Mouse (Mus musculus) E14TG2a.4 (cell line): ENCODE measurements at regions not wholly inside any gene's neighbourhood (a gene's known extent, or its start where the extent isn't known, plus 50 kb on each side); places are given as distances from the start of the nearest gene placed in this dataset.
A peak's percentile ranks its signal among the peaks of the same experiment; 100 is the strongest.

Source experiments
- H3K27me3 ChIP-seq: 2 replicates; pipeline ENCODE4 v1.6.1; 2014; ENCODE audit warnings: low read length, control low read depth; ENCODE audit not compliant: insufficient read depth
- H3K36me3 ChIP-seq: 2 replicates; pipeline ENCODE4 v1.6.1; 2014; ENCODE audit warnings: low read length, control low read depth; ENCODE audit not compliant: insufficient read depth
- H3K4me1 ChIP-seq: replicated peaks from 2 replicates; pipeline ENCODE4 v1.6.1; 2014; ENCODE audit warnings: low read depth, low read length, control low read depth
- H3K4me3 ChIP-seq: replicated peaks from 2 replicates; pipeline ENCODE4 v1.5.1; 2014; ENCODE audit warnings: mild to moderate bottlenecking, low read length
- H3K9me3 ChIP-seq: 2 replicates; pipeline ENCODE4 v1.6.1; 2014; ENCODE audit warnings: low read length, control low read depth
- CTCF ChIP-seq: conservative IDR thresholded peaks from 2 replicates; pipeline ENCODE4 v1.5.1; 2014; ENCODE audit warnings: low read length
- NANOG ChIP-seq: IDR thresholded peaks from 2 replicates; pipeline ENCODE4 v1.6.1; 2014; ENCODE audit warnings: borderline replicate concordance, low read length, mixed read lengths
- POU5F1 ChIP-seq: IDR thresholded peaks from 2 replicates; pipeline ENCODE4 v1.6.1; 2014; ENCODE audit warnings: low read length, borderline replicate concordance

DNA sequence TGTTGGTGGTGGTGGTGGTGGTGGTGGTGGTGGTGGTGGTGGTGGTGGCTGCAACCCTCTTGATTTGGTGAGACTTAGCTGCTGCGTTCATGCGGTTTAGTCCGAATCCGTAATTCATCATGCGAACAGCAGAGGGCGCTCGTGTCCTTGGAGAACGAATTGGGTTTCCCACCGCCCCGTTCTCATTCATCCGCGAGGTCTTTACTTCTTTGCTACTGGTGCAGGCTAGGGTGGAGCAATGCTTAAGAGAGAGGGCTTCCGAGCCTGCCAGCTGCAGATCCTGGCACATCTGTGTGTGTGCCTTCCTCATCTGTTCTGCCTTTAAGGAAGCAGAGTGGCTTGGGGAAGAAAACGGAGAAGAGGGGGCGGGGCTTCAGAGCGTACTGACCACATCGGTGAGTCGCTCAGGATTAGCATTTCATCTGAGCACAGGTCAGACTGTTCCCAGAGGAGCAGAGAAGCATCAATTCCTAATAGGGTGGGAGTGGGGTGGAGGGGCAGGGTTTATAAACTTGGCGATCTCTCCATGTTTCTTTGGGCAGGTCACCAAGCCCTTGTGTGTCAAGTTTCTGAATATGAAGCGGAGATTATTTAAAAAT, 111.7 kb upstream of the 1700012A03Rik start:
- H3K36me3 ChIP-seq: no peaks in the 10 kb centered on the region

DNA sequence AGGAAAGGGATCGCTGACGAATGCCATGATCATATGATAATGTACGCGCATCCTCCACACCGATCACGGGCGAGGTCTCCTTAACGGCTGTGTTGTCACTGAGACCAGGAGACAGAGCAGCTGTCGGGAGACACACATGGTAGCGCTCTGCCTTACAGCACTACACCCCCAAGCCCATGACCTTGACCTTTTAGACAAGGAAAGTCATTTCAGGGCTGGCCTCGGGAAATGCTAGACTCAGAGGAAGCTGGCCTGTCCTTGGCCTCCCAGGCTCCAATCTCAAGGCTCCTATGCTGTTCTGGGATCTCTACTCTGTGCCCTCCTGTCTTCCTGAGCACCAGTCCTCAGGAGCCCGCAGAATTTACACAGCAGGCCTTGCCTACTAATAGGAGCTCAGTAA, 112.9 kb upstream of the 1700012A03Rik start:
- TF ChIP-seq NANOG: no peak
- no peak for TF ChIP-seq CTCF
- no peak for TF ChIP-seq POU5F1
- Histone ChIP-seq H3K4me1 (peaks cover 57% of the 10 kb centered on the region), H3K4me3 (no peak overlapping the region), H3K36me3 (no peaks in the 10 kb centered on the region), H3K27me3 (peaks cover 9% of the 10 kb centered on the region), H3K9me3 (peaks cover 8% of the 10 kb centered on the region; the same call in 1 of the 2 replicates)

More for the DNA sequence above, 111.7 kb upstream of the 1700012A03Rik start:
- Histone ChIP-seq H3K4me1 (peaks cover 60% of the 10 kb centered on the region), H3K9me3 (peaks cover 8% of the 10 kb centered on the region; the same call in 1 of the 2 replicates), H3K4me3 (peak overlapping the region; percentile 43; the same call in 1 of the 2 replicates), H3K27me3 (peaks cover 9% of the 10 kb centered on the region)
- TF ChIP-seq CTCF (peak; percentile 39), NANOG (no peak), POU5F1 (no peak)

DNA sequence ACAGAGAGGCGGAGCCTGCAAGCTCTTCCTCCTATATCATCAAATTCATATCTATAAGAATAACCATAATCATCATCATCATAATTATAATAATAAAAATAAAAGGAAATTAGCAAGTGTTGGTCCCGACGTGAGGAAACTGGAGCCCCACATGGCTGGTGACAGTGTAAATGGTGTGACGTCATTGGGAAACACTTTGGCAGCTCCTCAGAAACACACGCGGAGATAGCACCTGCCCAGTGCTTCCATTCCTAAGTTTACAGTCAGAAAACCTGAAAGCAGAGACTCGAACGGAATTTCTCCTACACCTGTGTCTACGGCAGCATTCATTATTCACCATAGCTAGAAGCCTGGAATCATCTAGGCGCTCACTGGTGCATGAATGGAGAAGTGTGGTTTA, 115.2 kb upstream of the 1700012A03Rik start:
- peaks cover 5% of the 10 kb centered on the region for H3K27me3 ChIP-seq
- no peaks in the 10 kb centered on the region for H3K36me3 ChIP-seq
- peaks cover 8% of the 10 kb centered on the region; the same call in 1 of the 2 replicates for H3K9me3 ChIP-seq
- peaks cover 57% of the 10 kb centered on the region for H3K4me1 ChIP-seq
- no peak overlapping the region for H3K4me3 ChIP-seq
- TF ChIP-seq POU5F1 (no peak), NANOG (no peak), CTCF (no peak)

DNA sequence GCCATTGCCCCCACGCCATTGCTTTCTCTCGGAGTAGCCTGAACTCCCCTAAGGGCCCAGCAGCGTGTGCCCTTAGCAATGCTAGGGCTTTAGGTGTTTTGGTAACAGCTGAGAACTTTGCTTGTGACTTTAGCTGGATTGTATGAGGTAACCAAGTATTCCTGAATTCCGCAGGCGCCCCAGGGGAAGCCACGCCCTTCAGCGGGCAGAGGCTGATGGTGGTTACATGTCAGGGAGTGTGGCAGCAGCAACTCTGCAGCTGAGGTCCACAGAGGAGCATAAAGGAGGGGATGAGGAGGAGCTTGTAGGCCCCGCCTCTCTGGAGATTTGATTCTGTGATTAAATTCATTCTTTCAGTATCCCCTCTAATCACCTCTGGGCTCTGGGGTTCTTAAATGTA, 116.1 kb upstream of the 1700012A03Rik start:
- Histone ChIP-seq H3K36me3 (no peaks in the 10 kb centered on the region), H3K27me3 (peaks cover 3% of the 10 kb centered on the region), H3K4me3 (peak overlapping the region; percentile 64), H3K9me3 (peaks cover 8% of the 10 kb centered on the region; the same call in 1 of the 2 replicates), H3K4me1 (peaks cover 54% of the 10 kb centered on the region)
- TF ChIP-seq POU5F1: no peak
- TF ChIP-seq CTCF: no peak
- TF ChIP-seq NANOG: no peak

DNA sequence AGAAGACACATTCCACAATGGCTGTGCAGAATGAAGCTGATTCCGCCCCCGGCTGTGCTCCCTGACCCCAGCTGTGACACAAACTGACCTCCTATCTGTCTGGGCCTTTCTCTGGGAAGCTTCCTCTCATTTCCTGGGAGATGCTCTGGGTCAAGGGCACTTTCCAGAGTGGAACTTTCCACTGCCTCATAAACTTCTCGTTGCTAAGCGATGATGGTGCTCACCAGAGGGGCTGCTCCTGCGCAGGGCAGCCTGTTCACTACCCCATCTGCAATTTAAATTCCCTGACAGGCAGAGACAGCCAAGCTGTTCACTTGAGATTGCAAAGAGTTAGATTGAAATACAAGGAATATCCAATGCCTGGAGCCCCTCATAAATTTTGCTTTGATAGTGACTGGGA, 116.7 kb upstream of the 1700012A03Rik start:
- Histone ChIP-seq H3K4me1 (peaks cover 48% of the 10 kb centered on the region), H3K27me3 (no peaks in the 10 kb centered on the region), H3K4me3 (peak overlapping the region; percentile 64), H3K9me3 (peaks cover 8% of the 10 kb centered on the region; the same call in 1 of the 2 replicates), H3K36me3 (no peaks in the 10 kb centered on the region)
- TF ChIP-seq POU5F1 (no peak), NANOG (no peak), CTCF (no peak)

DNA sequence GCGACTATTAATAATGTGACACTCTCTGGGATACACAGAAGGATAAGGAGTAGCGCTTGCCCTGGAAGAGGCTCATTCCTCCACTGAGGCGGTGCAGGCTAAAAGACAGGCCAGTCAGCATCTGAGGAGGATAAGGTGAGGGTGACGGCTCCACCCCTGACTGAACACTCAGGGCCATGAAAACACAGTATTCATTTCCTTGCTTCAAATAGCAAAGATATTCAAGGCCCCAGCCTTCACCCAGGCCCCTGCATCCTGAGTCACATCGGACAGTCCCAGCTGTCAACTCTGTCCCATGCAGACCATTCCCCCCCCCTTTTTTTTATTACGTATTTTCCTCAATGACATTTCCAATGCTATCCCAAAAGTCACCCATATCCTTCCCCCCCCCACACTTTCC, 118.9 kb upstream of the 1700012A03Rik start:
- H3K27me3 ChIP-seq: no peaks in the 10 kb centered on the region
- no peak overlapping the region for H3K4me3 ChIP-seq
- TF ChIP-seq CTCF (no peak), NANOG (no peak), POU5F1 (no peak)
- H3K9me3 ChIP-seq: no peaks in the 10 kb centered on the region
- peaks cover 31% of the 10 kb centered on the region for H3K4me1 ChIP-seq
- H3K36me3 ChIP-seq: no peaks in the 10 kb centered on the region

DNA sequence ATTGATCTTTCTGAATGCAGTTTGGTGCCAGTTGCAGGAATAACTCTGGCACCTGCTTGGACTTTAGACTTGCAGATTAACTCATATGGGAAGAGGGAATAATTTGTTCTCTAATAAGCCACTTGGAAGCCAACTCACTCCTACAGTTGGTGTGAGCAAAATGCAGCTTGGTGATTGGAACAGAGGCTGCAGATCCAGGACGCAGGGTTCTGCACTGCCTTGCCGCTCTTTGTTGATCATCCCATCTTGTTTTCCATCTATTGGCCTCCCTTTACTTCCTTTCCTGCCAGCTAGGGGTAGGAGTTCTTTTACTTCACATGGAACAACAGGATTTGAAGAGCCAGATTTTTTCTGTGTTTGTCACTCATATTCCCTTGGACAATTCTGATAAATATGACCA, 120.9 kb upstream of the 1700012A03Rik start:
- Histone ChIP-seq H3K4me1 (peaks cover 16% of the 10 kb centered on the region), H3K36me3 (no peaks in the 10 kb centered on the region), H3K27me3 (no peaks in the 10 kb centered on the region), H3K9me3 (no peaks in the 10 kb centered on the region), H3K4me3 (no peak overlapping the region)
- TF ChIP-seq NANOG (no peak), POU5F1 (no peak), CTCF (no peak)

DNA sequence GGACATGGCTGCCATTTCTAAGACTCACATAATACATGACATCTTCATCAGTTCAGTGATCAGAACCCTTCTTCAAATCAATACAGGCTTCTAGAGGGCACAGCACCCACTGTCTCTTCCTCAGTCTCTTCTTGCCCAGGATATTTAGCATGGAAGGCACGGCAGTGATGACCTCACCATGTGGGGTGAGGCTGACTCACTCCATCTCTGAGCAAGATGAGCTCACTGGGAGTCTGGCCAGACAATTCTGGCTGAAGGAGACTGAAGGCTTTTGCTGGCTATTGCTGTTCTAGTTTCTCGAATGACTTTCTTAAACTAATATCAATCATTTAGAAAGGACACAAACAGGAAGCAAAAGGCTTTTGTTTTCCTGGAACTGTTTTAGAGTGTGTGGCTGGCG, 122.9 kb upstream of the 1700012A03Rik start:
- H3K4me3 ChIP-seq: no peak overlapping the region
- peaks cover 7% of the 10 kb centered on the region for H3K4me1 ChIP-seq
- H3K36me3 ChIP-seq: no peaks in the 10 kb centered on the region
- TF ChIP-seq POU5F1 (no peak), CTCF (no peak), NANOG (no peak)
- no peaks in the 10 kb centered on the region for H3K9me3 ChIP-seq
- H3K27me3 ChIP-seq: no peaks in the 10 kb centered on the region

DNA sequence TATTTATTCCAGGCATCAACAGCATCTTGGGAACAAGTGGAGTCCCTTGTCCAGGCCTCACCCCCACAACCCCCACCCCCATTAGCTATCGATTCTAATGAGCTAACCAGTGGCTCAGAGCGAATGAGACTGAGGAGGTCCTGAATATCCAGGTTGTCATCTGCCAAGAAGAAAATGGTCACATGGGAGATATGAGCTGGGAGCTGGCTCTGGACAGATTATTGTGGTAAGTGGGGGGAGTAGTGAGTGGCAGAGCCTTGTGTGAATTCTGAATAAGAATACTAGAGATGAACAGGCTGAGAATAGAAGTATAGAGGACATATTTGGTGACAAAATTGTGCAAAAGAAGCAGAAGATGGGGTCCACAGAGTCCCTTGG, 125.4 kb upstream of the 1700012A03Rik start:
- no peaks in the 10 kb centered on the region for H3K36me3 ChIP-seq
- no peaks in the 10 kb centered on the region for H3K27me3 ChIP-seq
- H3K4me3 ChIP-seq: no peak overlapping the region
- peaks cover 5% of the 10 kb centered on the region; the same call in 1 of the 2 replicates for H3K9me3 ChIP-seq
- TF ChIP-seq NANOG (no peak), CTCF (no peak), POU5F1 (no peak)
- H3K4me1 ChIP-seq: peaks cover 7% of the 10 kb centered on the region
